Mouse (Mus musculus): ENCODE measurements at regions not wholly inside any gene's neighbourhood (a gene's known extent, or its start where the extent isn't known, plus 50 kb on each side); places are given as distances from the start of the nearest gene placed in this dataset.

DNA sequence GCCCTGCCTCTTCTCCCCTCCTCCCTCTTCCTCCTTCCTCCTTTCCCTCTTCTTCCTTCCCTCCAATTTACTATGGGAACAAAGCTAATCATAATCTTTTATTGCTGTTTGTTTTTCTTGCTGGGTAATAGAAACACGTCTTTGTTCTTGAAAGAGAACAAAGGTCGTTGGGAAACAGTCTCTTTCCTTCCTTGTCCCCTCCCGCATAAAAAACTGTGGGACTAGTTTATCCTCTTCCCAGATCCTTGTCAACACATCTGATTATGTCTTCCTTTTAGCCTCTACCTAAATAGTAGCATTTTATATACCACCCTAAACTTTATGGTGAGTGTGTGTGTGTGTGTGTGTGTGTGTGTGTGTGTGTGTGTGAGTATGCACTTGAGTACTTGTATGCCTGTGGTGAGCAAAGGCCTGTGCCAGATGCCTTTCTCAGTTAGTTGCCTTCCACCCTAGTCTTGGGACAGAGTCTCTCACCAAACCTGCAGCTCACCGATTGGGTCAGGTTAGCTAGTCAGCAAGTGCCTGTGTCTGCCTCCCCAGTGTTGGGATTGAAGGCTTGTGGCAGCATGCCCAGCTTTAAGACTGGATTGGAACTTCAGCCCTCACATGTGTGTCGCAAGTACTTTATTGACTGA is 76.5 kb downstream of the Ddx3x start:
- TF ChIP-seq ZC3H11A (IDR thresholded peaks at IDR 0.05; ENCODE audit: borderline replicate concordance, low read depth, low read length) (no peak), CHD2 (IDR thresholded peaks at IDR 0.05; ENCODE audit: low read depth, low read length) (no peak), HCFC1 (IDR thresholded peaks at IDR 0.05; ENCODE audit: borderline replicate concordance, insufficient read depth, low read length) (no peak)

Measured in ES-E14 (cell line).